22 mouse cellular contexts compared by ENCODE assay signal in genomic region chr8:74216776-74217175, GRCm38 (mm10).
DNase-seq lines count a peak whose midpoint lies in the region; ATAC-seq and TF ChIP-seq lines count a peak whose summit lies in the region.
"Had no signal": no experiment of that assay in that cellular context is flagged by ENCODE, and none has a peak within 500 bp of the region (broad histone marks: within the 10 kb centered on the region; RNA-seq: fewer than 3 reads in every experiment).

No protein-coding gene starts in this region.

- H3K27ac ChIP-seq in kidney, adult 2 months (ENCODE audit: insufficient read depth, low read depth, low read length): 0 out of 2 replicates have a peak overlapping the region, but pooled peaks have one; percentile 31
- H3K27ac ChIP-seq in kidney, embryonic 16.5 days (ENCODE audit: low read length): no peak overlapping the region
- no peak overlapping the region for H3K27ac ChIP-seq in kidney, embryonic 15.5 days

- no peaks in the 10 kb centered on the region for H3K27me3 ChIP-seq in kidney, adult 2 months (replicated peaks; ENCODE audit: control insufficient read depth, insufficient read depth, low read length)
- H3K27me3 ChIP-seq in kidney, embryonic 16.5 days (ENCODE audit: insufficient read depth, low read length): no peaks in the 10 kb centered on the region
- H3K27me3 ChIP-seq in kidney, embryonic 15.5 days: no peaks in the 10 kb centered on the region
- H3K27me3 ChIP-seq: CH12.LX, Patski had no signal

- 39% methylated on average over 1 of the region's 1 CpGs for WGBS in kidney, adult 2 months
- WGBS in kidney, embryonic 16.5 days: 33% methylated on average over 1 of the region's 1 CpGs
- WGBS in kidney, embryonic 15.5 days: 57% methylated on average over 1 of the region's 1 CpGs

- TF ChIP-seq CTCF in kidney, adult 2 months (conservative IDR thresholded peaks at IDR 0.05; ENCODE audit: insufficient read depth, insufficient read length, low read depth, low read length): no peak

- no peaks in the 10 kb centered on the region for H3K9me3 ChIP-seq in kidney, embryonic 16.5 days (ENCODE audit: low read length)
- H3K9me3 ChIP-seq in kidney, embryonic 15.5 days (replicated peaks): no peaks in the 10 kb centered on the region
- H3K9me3 ChIP-seq: G1E had no signal

- no peak for ATAC-seq in kidney, embryonic 16.5 days (ENCODE audit: low FRiP score, low TSS enrichment)
- ATAC-seq in kidney, embryonic 15.5 days (replicated peaks; ENCODE audit: low FRiP score): no peak
- ATAC-seq: activated CD4-positive, CD25-positive, alpha-beta regulatory T cell, adult 4 months; CD4-positive, CD25-positive, alpha-beta regulatory T cell, adult 4 months; Patski had no signal

- DNase-seq in kidney, adult 11 months: peak; percentile 4
- DNase-seq in kidney, postnatal 25 days: no peak
- peak; percentile 66 for DNase-seq in kidney, adult 2 months
- DNase-seq in kidney, adult 8-10 months: peak; percentile 10 to 25
- peak; percentile 68 for DNase-seq in kidney, adult 9 months
- DNase-seq in kidney, postnatal 14 days: no peak
- DNase-seq: adrenal gland, adult 2 months; adrenal gland, adult 8-10 months; adrenal gland, postnatal 10 days; adrenal gland, postnatal 14 days; adrenal gland, postnatal 25 days; adrenal gland, postnatal 36 days; B cell, adult 2 months; cerebellum, adult 11 months; cerebellum, adult 11-12 months had no signal

- H3K4me2 ChIP-seq in kidney, embryonic 16.5 days (replicated peaks; ENCODE audit: low read depth, low read length): no peak overlapping the region
- H3K4me2 ChIP-seq in kidney, embryonic 15.5 days: no peak overlapping the region

- no peaks in the 10 kb centered on the region for H3K36me3 ChIP-seq in kidney, adult 2 months (ENCODE audit: control insufficient read depth, insufficient read depth, low read length)
- H3K36me3 ChIP-seq in kidney, embryonic 16.5 days (ENCODE audit: insufficient read depth, low read length): no peaks in the 10 kb centered on the region
- H3K36me3 ChIP-seq in kidney, embryonic 15.5 days: no peaks in the 10 kb centered on the region
- H3K36me3 ChIP-seq: G1E had no signal

- H3K4me1 ChIP-seq in kidney, adult 2 months (ENCODE audit: control insufficient read depth, insufficient read depth, low read length): no peaks in the 10 kb centered on the region
- no peaks in the 10 kb centered on the region for H3K4me1 ChIP-seq in kidney, embryonic 16.5 days (ENCODE audit: insufficient read depth, low read length)
- H3K4me1 ChIP-seq in kidney, embryonic 15.5 days: no peaks in the 10 kb centered on the region

- H3K9ac ChIP-seq in kidney, embryonic 16.5 days (replicated peaks; ENCODE audit: low read length): no peak overlapping the region
- H3K9ac ChIP-seq in kidney, embryonic 15.5 days: no peak overlapping the region

- H3K4me3 ChIP-seq in kidney, adult 2 months (ENCODE audit: insufficient read depth, low read depth, low read length): no peak overlapping the region
- H3K4me3 ChIP-seq in kidney, embryonic 16.5 days (ENCODE audit: low read length): no peak overlapping the region
- H3K4me3 ChIP-seq in kidney, embryonic 15.5 days (replicated peaks): no peak overlapping the region

- TF ChIP-seq POLR2A in kidney, adult 2 months (IDR thresholded peaks at IDR 0.05; ENCODE audit: low read depth, low read length): no peak

Comparison
In these comparisons a context has a peak if more than half of its experiments do, and no peak if none do; other contexts are left out.
1. DNase-seq: peak in kidney, adult 11 months (single experiment), kidney, adult 2 months (single experiment), kidney, adult 8-10 months (2 of 2) and kidney, adult 9 months (single experiment); none in kidney, postnatal 25 days (0 of 2) and kidney, postnatal 14 days (single experiment).